Mouse (Mus musculus) lung, adult 2 months (tissue): ENCODE measurements around the gene Slc16a1.
"Not testable (repeated sequence)": the region's sequence is repeated elsewhere in the genome, so short reads cannot be mapped to it uniquely, and the experiment has no call there.

Experiments
- CTCF ChIP-seq: fragments of 200-500 bp; IDR thresholded peaks from 2 replicates; pipeline ENCODE4 v1.5.1; 2011; ENCODE audit warnings: mild to moderate bottlenecking, low read length, control low read depth; ENCODE audit not compliant: insufficient read depth
- POLR2A ChIP-seq: fragments of 200-500 bp; IDR thresholded peaks from 2 replicates; pipeline ENCODE4 v1.6.1; 2011; ENCODE audit warnings: low read depth, mild to moderate bottlenecking, control low read depth, low read length, borderline replicate concordance; ENCODE audit errors: extremely low read depth

GRCm38 (mm10) chr3:104706951-104707771 is 68.7 kb downstream of the Slc16a1 start:
- not testable (repeated sequence) for TF ChIP-seq CTCF, POLR2A
